In the genomic region with DNA sequence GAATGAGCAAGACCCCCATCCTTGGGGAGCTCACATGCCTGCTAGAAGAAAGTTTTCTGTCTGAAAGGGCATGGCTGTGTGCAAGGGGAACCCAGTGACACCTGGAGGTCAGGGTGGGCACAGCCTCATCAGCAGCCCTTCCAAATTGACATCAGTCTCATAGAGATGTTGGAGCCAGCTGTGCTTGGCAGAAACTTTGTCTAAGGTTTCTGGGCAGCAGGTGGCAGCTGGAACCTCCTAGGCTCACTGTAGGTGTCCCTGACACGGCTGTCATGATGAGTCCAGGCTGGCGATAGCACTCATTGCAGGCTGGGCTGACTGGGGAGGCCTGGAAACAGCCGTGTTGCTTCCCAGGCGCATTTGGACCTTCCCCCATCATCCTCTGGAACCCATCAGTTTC, we compare ENCODE assay signal across 29 mouse cellular contexts.
DNase-seq lines count a peak whose midpoint lies in the region; ATAC-seq and TF ChIP-seq lines count a peak whose summit lies in the region.
"Had no signal": no experiment of that assay in that cellular context is flagged by ENCODE, and none has a peak within 500 bp of the region (broad histone marks: within the 10 kb centered on the region; RNA-seq: fewer than 3 reads in every experiment).

No protein-coding gene starts in this region.

- no peaks in the 10 kb centered on the region for H3K36me3 ChIP-seq in heart, embryonic 15.5 days
- H3K36me3 ChIP-seq in kidney, embryonic 14.5 days (ENCODE audit: control insufficient read depth, insufficient read depth, low read length), result no peaks in the 10 kb centered on the region
- no peaks in the 10 kb centered on the region for H3K36me3 ChIP-seq in midbrain, postnatal 0 days (ENCODE audit: insufficient read depth, low read length)
- no peaks in the 10 kb centered on the region for H3K36me3 ChIP-seq in midbrain, embryonic 15.5 days (replicated peaks)
- H3K36me3 ChIP-seq in limb, embryonic 14.5 days (ENCODE audit: control insufficient read depth, insufficient read depth, low read length), result no peaks in the 10 kb centered on the region
- H3K36me3 ChIP-seq: embryonic facial prominence, embryonic 15.5 days; forebrain, embryonic 12.5 days; heart, embryonic 10.5 days; hindbrain, embryonic 15.5 days; limb, embryonic 15.5 days; liver, embryonic 13.5 days had no signal

- DNase-seq in heart, adult 11 months, result no peak
- no peak for DNase-seq in kidney, postnatal 10 days
- DNase-seq in midbrain, postnatal 0 days (ENCODE audit: low spot score), result no peak
- DNase-seq in limb, embryonic 14.5 days (ENCODE audit: low spot score), result peak; percentile 30
- DNase-seq in adrenal gland, adult 2 months, result no peak
- DNase-seq: adrenal gland, postnatal 36 days; cerebellum, adult 2 months; cerebellum, postnatal 14 days; forebrain, postnatal 0 days; kidney, adult 18-20 months; kidney, postnatal 25 days; liver, embryonic 13.5 days; lung, adult 18-20 months; lung, postnatal 14 days; midbrain, embryonic 14.5 days; right cerebral cortex, adult 18-20 months; spleen, adult 18-20 months; thymus, adult 18-20 months had no signal

- H3K4me1 ChIP-seq in heart, embryonic 15.5 days (replicated peaks), result peaks cover 3% of the 10 kb centered on the region; the same call in 1 of the 2 replicates
- H3K4me1 ChIP-seq in kidney, embryonic 14.5 days (ENCODE audit: control insufficient read depth, insufficient read depth, low read length), result no peaks in the 10 kb centered on the region
- no peaks in the 10 kb centered on the region for H3K4me1 ChIP-seq in midbrain, postnatal 0 days (ENCODE audit: insufficient read depth, low read length)
- no peaks in the 10 kb centered on the region for H3K4me1 ChIP-seq in midbrain, embryonic 15.5 days
- H3K4me1 ChIP-seq in limb, embryonic 14.5 days (ENCODE audit: control insufficient read depth, insufficient read depth, low read length), result peaks cover 4% of the 10 kb centered on the region; the same call in 1 of the 2 replicates
- H3K4me1 ChIP-seq: embryonic facial prominence, embryonic 15.5 days; forebrain, embryonic 12.5 days; heart, embryonic 10.5 days; hindbrain, embryonic 15.5 days; liver, embryonic 13.5 days had no signal

- H3K9ac ChIP-seq in heart, embryonic 15.5 days, result no peak overlapping the region
- H3K9ac ChIP-seq in kidney, embryonic 14.5 days (ENCODE audit: low read depth, low read length), result no peak overlapping the region
- no peak overlapping the region for H3K9ac ChIP-seq in midbrain, postnatal 0 days (replicated peaks; ENCODE audit: low read length, poor library complexity, severe bottlenecking)
- H3K9ac ChIP-seq in midbrain, embryonic 15.5 days, result no peak overlapping the region
- H3K9ac ChIP-seq in limb, embryonic 14.5 days (ENCODE audit: low read depth, low read length, severe bottlenecking), result no peak overlapping the region
- H3K9ac ChIP-seq: embryonic facial prominence, embryonic 15.5 days; forebrain, embryonic 12.5 days; forebrain, postnatal 0 days; hindbrain, embryonic 15.5 days; liver, embryonic 13.5 days had no signal

- H3K9me3 ChIP-seq in heart, embryonic 15.5 days (replicated peaks), result no peaks in the 10 kb centered on the region
- no peaks in the 10 kb centered on the region for H3K9me3 ChIP-seq in kidney, embryonic 14.5 days (ENCODE audit: control insufficient read depth, low read length)
- H3K9me3 ChIP-seq in midbrain, postnatal 0 days (ENCODE audit: low read length), result no peaks in the 10 kb centered on the region
- no peaks in the 10 kb centered on the region for H3K9me3 ChIP-seq in midbrain, embryonic 15.5 days
- H3K9me3 ChIP-seq in limb, embryonic 14.5 days (ENCODE audit: control insufficient read depth, low read length), result no peaks in the 10 kb centered on the region
- H3K9me3 ChIP-seq: embryonic facial prominence, embryonic 15.5 days; forebrain, embryonic 12.5 days; heart, embryonic 10.5 days; hindbrain, embryonic 15.5 days; limb, embryonic 15.5 days; liver, embryonic 13.5 days had no signal

- H3K27ac ChIP-seq in heart, embryonic 15.5 days, result no peak overlapping the region
- H3K27ac ChIP-seq in kidney, embryonic 14.5 days (ENCODE audit: low read depth, low read length), result no peak overlapping the region
- H3K27ac ChIP-seq in midbrain, postnatal 0 days (ENCODE audit: low read depth, low read length), result no peak overlapping the region
- H3K27ac ChIP-seq in midbrain, embryonic 15.5 days, result no peak overlapping the region
- H3K27ac ChIP-seq in limb, embryonic 14.5 days (replicated peaks; ENCODE audit: low read depth, low read length), result no peak overlapping the region
- H3K27ac ChIP-seq: embryonic facial prominence, embryonic 15.5 days; forebrain, embryonic 12.5 days; heart, embryonic 10.5 days; hindbrain, embryonic 15.5 days; layer of hippocampus, adult 2 months; left cerebral cortex, adult 2 months; limb, embryonic 15.5 days; liver, embryonic 13.5 days; stomach, postnatal 0 days had no signal

- 0 out of 2 replicates have a peak, but pooled peaks have one; percentile 50 for ATAC-seq in heart, embryonic 15.5 days (replicated peaks; ENCODE audit: insufficient number of reproducible peaks, insufficient read depth, low FRiP score, low read depth)
- peak; percentile 64; the same call in 1 of the 2 replicates for ATAC-seq in kidney, embryonic 14.5 days (ENCODE audit: low FRiP score, low TSS enrichment)
- ATAC-seq in midbrain, postnatal 0 days (ENCODE audit: low FRiP score), result no peak
- no peak for ATAC-seq in midbrain, embryonic 15.5 days (replicated peaks)
- no peak for ATAC-seq in limb, embryonic 14.5 days (ENCODE audit: low FRiP score, low read depth)
- ATAC-seq: forebrain, postnatal 0 days had no signal

- H3K4me2 ChIP-seq in heart, embryonic 15.5 days, result no peak overlapping the region
- H3K4me2 ChIP-seq in kidney, embryonic 14.5 days (replicated peaks; ENCODE audit: low read depth, low read length), result no peak overlapping the region
- no peak overlapping the region for H3K4me2 ChIP-seq in midbrain, postnatal 0 days (ENCODE audit: low read depth, low read length, poor library complexity, severe bottlenecking)
- H3K4me2 ChIP-seq in midbrain, embryonic 15.5 days, result no peak overlapping the region
- no peak overlapping the region for H3K4me2 ChIP-seq in limb, embryonic 14.5 days (replicated peaks; ENCODE audit: low read depth, low read length, severe bottlenecking)
- H3K4me2 ChIP-seq: embryonic facial prominence, embryonic 15.5 days; forebrain, embryonic 12.5 days; hindbrain, embryonic 15.5 days; limb, embryonic 15.5 days; liver, embryonic 13.5 days had no signal

- no peak for TF ChIP-seq POLR2A in limb, embryonic 14.5 days (IDR thresholded peaks at IDR 0.05; ENCODE audit: borderline replicate concordance, extremely low read depth, insufficient read depth, insufficient read length)

- no peaks in the 10 kb centered on the region for H3K27me3 ChIP-seq in heart, embryonic 15.5 days
- H3K27me3 ChIP-seq in kidney, embryonic 14.5 days (ENCODE audit: control insufficient read depth, insufficient read depth, low read length), result no peaks in the 10 kb centered on the region
- no peaks in the 10 kb centered on the region for H3K27me3 ChIP-seq in midbrain, postnatal 0 days (ENCODE audit: insufficient read depth, low read length)
- H3K27me3 ChIP-seq in midbrain, embryonic 15.5 days (replicated peaks), result no peaks in the 10 kb centered on the region
- H3K27me3 ChIP-seq in limb, embryonic 14.5 days (ENCODE audit: control insufficient read depth, insufficient read depth, low read length), result no peaks in the 10 kb centered on the region
- H3K27me3 ChIP-seq: embryonic facial prominence, embryonic 15.5 days; forebrain, embryonic 12.5 days; hindbrain, embryonic 15.5 days; limb, embryonic 15.5 days; liver, embryonic 13.5 days had no signal

- TF ChIP-seq CTCF in midbrain, postnatal 0 days (IDR thresholded peaks at IDR 0.05), result 0 out of 2 replicates have a peak, but pooled peaks have one; percentile 14

- H3K4me3 ChIP-seq in heart, embryonic 15.5 days, result no peak overlapping the region
- no peak overlapping the region for H3K4me3 ChIP-seq in kidney, embryonic 14.5 days (ENCODE audit: low read length)
- no peak overlapping the region for H3K4me3 ChIP-seq in midbrain, postnatal 0 days (ENCODE audit: low read depth, low read length)
- no peak overlapping the region for H3K4me3 ChIP-seq in midbrain, embryonic 15.5 days
- H3K4me3 ChIP-seq in limb, embryonic 14.5 days (replicated peaks; ENCODE audit: low read length), result no peak overlapping the region
- H3K4me3 ChIP-seq: embryonic facial prominence, embryonic 15.5 days; forebrain, embryonic 12.5 days; heart, embryonic 10.5 days; hindbrain, embryonic 15.5 days; layer of hippocampus, adult 2 months; left cerebral cortex, adult 2 months; limb, embryonic 15.5 days; liver, embryonic 13.5 days had no signal

- 40% methylated on average over 4 of the region's 4 CpGs for WGBS in heart, embryonic 15.5 days
- WGBS in kidney, embryonic 14.5 days, result 55% methylated on average over 4 of the region's 4 CpGs
- 66% methylated on average over 4 of the region's 4 CpGs for WGBS in midbrain, postnatal 0 days
- WGBS in midbrain, embryonic 15.5 days, result 78% methylated on average over 4 of the region's 4 CpGs
- 71% methylated on average over 4 of the region's 4 CpGs for WGBS in limb, embryonic 14.5 days

Comparison
In these comparisons a context has a peak if more than half of its experiments do, and no peak if none do; other contexts are left out.
1. ATAC-seq: peak in heart, embryonic 15.5 days (single experiment) and kidney, embryonic 14.5 days (single experiment); none in midbrain, postnatal 0 days (single experiment), midbrain, embryonic 15.5 days (single experiment) and limb, embryonic 14.5 days (single experiment).